ENCODE assay signal across 9 mouse cellular contexts in the genomic region with DNA sequence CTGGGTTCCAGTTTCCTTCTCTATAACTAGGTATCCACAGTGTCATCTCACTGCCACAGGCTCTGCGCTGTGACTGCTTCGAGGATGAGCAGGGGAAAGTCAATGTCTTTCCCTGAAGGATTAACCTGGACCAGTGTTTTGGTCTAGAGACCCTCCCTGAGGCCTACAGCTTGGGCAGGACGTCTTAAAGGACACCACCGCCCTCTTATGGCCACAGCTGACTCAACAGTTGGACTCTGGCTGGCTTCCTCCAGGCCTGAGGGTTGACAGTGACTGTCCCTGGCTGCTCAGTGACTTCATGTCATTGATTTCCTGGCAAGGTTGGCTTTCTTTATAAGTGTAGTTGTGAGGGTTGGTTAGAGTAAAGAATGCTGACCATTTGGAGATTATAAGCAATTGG. TPM values are rescaled to one million over a fixed set of nuclear protein-coding genes. Genes with fewer than 3 reads are reported as not detected.
DNase-seq lines count a peak whose midpoint lies in the region; ATAC-seq and TF ChIP-seq lines count a peak whose summit lies in the region.
"Had no signal": no experiment of that assay in that cellular context is flagged by ENCODE, and none has a peak within 500 bp of the region (broad histone marks: within the 10 kb centered on the region; RNA-seq: fewer than 3 reads in every experiment).

No protein-coding gene starts in this region.

- ATAC-seq in intestine, embryonic 14.5 days (replicated peaks; ENCODE audit: low FRiP score, low TSS enrichment, low read depth), result no peak
- no peak for ATAC-seq in intestine, embryonic 15.5 days

- no peak overlapping the region for H3K27ac ChIP-seq in intestine, embryonic 14.5 days (ENCODE audit: low read depth)
- H3K27ac ChIP-seq in intestine, embryonic 15.5 days, result no peak overlapping the region
- no peak overlapping the region for H3K27ac ChIP-seq in MEL (ENCODE audit: control insufficient read depth, low read depth, low read length)
- H3K27ac ChIP-seq: embryonic facial prominence, embryonic 12.5 days had no signal

- TF ChIP-seq POLR2A in MEL (IDR thresholded peaks at IDR 0.05; ENCODE audit: control insufficient read depth in 1 of 2, insufficient read depth in 1 of 2, low read depth in 1 of 2, low read length in 2 of 2, poor library complexity in 1 of 2), result no peak

- peaks cover 14% of the 10 kb centered on the region for H3K79me2 ChIP-seq in MEL (ENCODE audit: control insufficient read depth, insufficient read depth, low read length, poor library complexity)

- peak; percentile 31 to 62 (median 62); a peak in 5 of 6 replicates for TF ChIP-seq CTCF in MEL (IDR thresholded peaks at IDR 0.05 in 2 of 3, conservative IDR thresholded peaks at IDR 0.05 in 1 of 3; ENCODE audit: control insufficient read depth in 1 of 3, insufficient read depth in 1 of 3, low read depth in 2 of 3, low read length in 3 of 3, poor library complexity in 1 of 3, severe bottlenecking in 1 of 3)

- H3K4me2 ChIP-seq in intestine, embryonic 14.5 days (ENCODE audit: low read length), result no peak overlapping the region
- H3K4me2 ChIP-seq in intestine, embryonic 15.5 days (replicated peaks), result no peak overlapping the region
- H3K4me2 ChIP-seq: embryonic facial prominence, embryonic 12.5 days had no signal

- peak; percentile 64 for DNase-seq in intestine, embryonic 14.5 days (ENCODE audit: low spot score)
- DNase-seq in B cell, adult 2 months, result peak; percentile 14 to 20
- no peak for DNase-seq in MEL (ENCODE audit: low read depth, low spot score)
- peak; percentile 69 for DNase-seq in kidney, postnatal 10 days
- DNase-seq in layer of hippocampus, postnatal 25 days (ENCODE audit: extremely low spot score in 1 of 2, low spot score in 1 of 2), result no peak
- no peak for DNase-seq in T-cell, adult 2 months (ENCODE audit: low spot score)

- H3K27me3 ChIP-seq in intestine, embryonic 14.5 days (replicated peaks; ENCODE audit: control insufficient read depth, insufficient read depth, low read length), result no peaks in the 10 kb centered on the region
- no peaks in the 10 kb centered on the region for H3K27me3 ChIP-seq in intestine, embryonic 15.5 days (replicated peaks)
- no peaks in the 10 kb centered on the region for H3K27me3 ChIP-seq in MEL (ENCODE audit: control insufficient read depth in 1 of 2, insufficient read depth in 2 of 2, low read length in 2 of 2)

- peak; percentile 58 for TF ChIP-seq RAD21 in MEL (IDR thresholded peaks at IDR 0.05; ENCODE audit: low read depth, low read length)

- H3K4me3 ChIP-seq in intestine, embryonic 14.5 days (ENCODE audit: low read depth, low read length), result no peak overlapping the region
- H3K4me3 ChIP-seq in intestine, embryonic 15.5 days (replicated peaks), result no peak overlapping the region
- no peak overlapping the region for H3K4me3 ChIP-seq in MEL (ENCODE audit: control insufficient read depth in 1 of 2, insufficient read depth in 1 of 2, low read depth in 2 of 2, low read length in 2 of 2)
- H3K4me3 ChIP-seq: embryonic facial prominence, embryonic 12.5 days had no signal

- 0 out of 2 replicates have a peak, but pooled peaks cover 3% of the 10 kb centered on the region for H3K4me1 ChIP-seq in intestine, embryonic 14.5 days (replicated peaks; ENCODE audit: control insufficient read depth, insufficient read depth, low read length)
- peaks cover 7% of the 10 kb centered on the region for H3K4me1 ChIP-seq in intestine, embryonic 15.5 days (replicated peaks)
- peaks cover 5 to 13% of the 10 kb centered on the region in 2 experiments for H3K4me1 ChIP-seq in MEL (ENCODE audit: control insufficient read depth in 1 of 2, insufficient read depth in 2 of 2, low read length in 2 of 2)

- WGBS in intestine, embryonic 14.5 days, result 26% methylated on average over 4 of the region's 4 CpGs
- WGBS in intestine, embryonic 15.5 days, result 18% methylated on average over 4 of the region's 4 CpGs

- H3K9ac ChIP-seq in intestine, embryonic 14.5 days (ENCODE audit: low read length), result no peak overlapping the region
- H3K9ac ChIP-seq in intestine, embryonic 15.5 days, result no peak overlapping the region
- H3K9ac ChIP-seq in MEL (ENCODE audit: control insufficient read depth, low read depth, low read length, poor library complexity, severe bottlenecking), result no peak overlapping the region
- H3K9ac ChIP-seq: embryonic facial prominence, embryonic 12.5 days had no signal

- H3K9me3 ChIP-seq in intestine, embryonic 14.5 days (ENCODE audit: control insufficient read depth, low read length), result no peaks in the 10 kb centered on the region
- no peaks in the 10 kb centered on the region for H3K9me3 ChIP-seq in intestine, embryonic 15.5 days
- H3K9me3 ChIP-seq in MEL (replicated peaks; ENCODE audit: insufficient read depth, low read length), result no peaks in the 10 kb centered on the region
- H3K9me3 ChIP-seq: embryonic facial prominence, embryonic 12.5 days had no signal

- TF ChIP-seq EP300 in MEL (IDR thresholded peaks at IDR 0.05; ENCODE audit: low read depth in 1 of 2, low read length in 2 of 2), result no peak

- no peaks in the 10 kb centered on the region for H3K36me3 ChIP-seq in intestine, embryonic 14.5 days (ENCODE audit: control insufficient read depth, insufficient read depth, low read length)
- no peaks in the 10 kb centered on the region for H3K36me3 ChIP-seq in intestine, embryonic 15.5 days
- H3K36me3 ChIP-seq in MEL (ENCODE audit: control insufficient read depth in 1 of 2, insufficient read depth in 2 of 2, low read length in 2 of 2), result peaks cover 0 to 9% of the 10 kb centered on the region in 2 experiments; a peak in 2 of 4 replicates

TF ChIP-seq in MEL, 35 proteins besides CTCF, POLR2A, EP300 and RAD21:
- TF ChIP-seq TCF12 (IDR thresholded peaks at IDR 0.05; ENCODE audit: low read depth, low read length) (no peak), SMC3 (IDR thresholded peaks at IDR 0.05; ENCODE audit: low read depth, low read length) (peak; percentile 53)

RNA-seq across cellular contexts. Expression of a gene that starts 3.2 kb away (rescaled TPM):
- 65.4 and 70.7 TPM in 2 replicates for polyA plus RNA-seq in intestine, embryonic 14.5 days (2014; fragmentation: Nextera tagmentation; extraction: Ambion mirVana)
- 63.1 and 69.3 TPM in 2 replicates for polyA plus RNA-seq in intestine, embryonic 15.5 days (2015; fragmentation: Nextera tagmentation; extraction: Ambion mirVana)
- total RNA-seq in MEL (2012; rRNA removed), result 138 and 172 TPM in 2 replicates
- 100 to 1,000 TPM; 128 to 219 TPM for polyA plus RNA-seq in MEL (2012; ENCODE audit: insufficient read depth in 1 of 2, insufficient read length in 2 of 2, low read depth in 1 of 2, low replicate concordance in 2 of 2, missing spikeins in 1 of 2)
- 10 to 100 TPM; 20.3 to 20.6 TPM for total RNA-seq in layer of hippocampus, postnatal 25 days (2021)

RNA-seq across cellular contexts. Expression of a gene that starts 20.8 kb away (rescaled TPM):
- 48.1 and 49.8 TPM in 2 replicates for polyA plus RNA-seq in intestine, embryonic 14.5 days (2014; fragmentation: Nextera tagmentation; extraction: Ambion mirVana)
- 31.2 and 31.3 TPM in 2 replicates for polyA plus RNA-seq in intestine, embryonic 15.5 days (2015; fragmentation: Nextera tagmentation; extraction: Ambion mirVana)
- 19.8 and 21.3 TPM in 2 replicates for total RNA-seq in MEL (2012; rRNA removed)
- 10 to 100 TPM in 1 of 2 experiments, not detected in 1; 47.1 TPM for polyA plus RNA-seq in MEL (2012; ENCODE audit: insufficient read depth in 1 of 2, insufficient read length in 2 of 2, low read depth in 1 of 2, low replicate concordance in 2 of 2, missing spikeins in 1 of 2)
- total RNA-seq in layer of hippocampus, postnatal 25 days (2021), result 10 to 100 TPM; 45.5 to 46.0 TPM

RNA-seq across cellular contexts. Expression of a gene that starts 27.5 kb away (rescaled TPM):
- polyA plus RNA-seq in intestine, embryonic 14.5 days (2014; fragmentation: Nextera tagmentation; extraction: Ambion mirVana), result not detected in 2 replicates
- polyA plus RNA-seq in intestine, embryonic 15.5 days (2015; fragmentation: Nextera tagmentation; extraction: Ambion mirVana), result 0.05 and 0.06 TPM in 2 replicates
- not detected in 2 replicates for total RNA-seq in MEL (2012; rRNA removed)
- polyA plus RNA-seq in MEL (2012; ENCODE audit: insufficient read depth in 1 of 2, insufficient read length in 2 of 2, low read depth in 1 of 2, low replicate concordance in 2 of 2, missing spikeins in 1 of 2), result not detected
- not detected for total RNA-seq in layer of hippocampus, postnatal 25 days (2021)
- total RNA-seq: neutrophil, adult 5-6 weeks had no signal

Comparison
In these comparisons a context has a peak if more than half of its experiments do, and no peak if none do; other contexts are left out.
1. DNase-seq: peak in intestine, embryonic 14.5 days (single experiment), B cell, adult 2 months (2 of 2) and kidney, postnatal 10 days (single experiment); none in MEL (single experiment), layer of hippocampus, postnatal 25 days (0 of 2) and T-cell, adult 2 months (single experiment).